Mouse (Mus musculus) G1E (cell line): Measurements from ENCODE around the gene Pla1a. TPM values are rescaled to one million over a fixed set of nuclear protein-coding genes. Genes with fewer than 3 reads are reported as not detected.
A peak's percentile ranks its signal among the peaks of the same experiment; 100 is the strongest.

Experiments
- ATAC-seq: 2 replicates; pipeline ENCODE4 v1.8.0; 2016; ENCODE audit warnings: mild to moderate bottlenecking; ENCODE audit not compliant: insufficient number of reproducible peaks, poor library complexity, low FRiP score, severe bottlenecking; ENCODE audit errors: extremely low read depth
- DNase-seq: peaks from one replicate; pipeline ENCODE4 v3.0.0; 2012; ENCODE audit warnings: low spot score
- H3K27me3 ChIP-seq: 2 replicates; pipeline ENCODE4 v1.6.1; 2012; ENCODE audit warnings: mild to moderate bottlenecking, low read length, inconsistent platforms; ENCODE audit not compliant: insufficient read depth
- H3K36me3 ChIP-seq: replicated peaks from 2 replicates; pipeline ENCODE3; 2012; ENCODE audit warnings: mild to moderate bottlenecking, inconsistent platforms
- H3K4me1 ChIP-seq: 2 replicates; pipeline ENCODE4 v1.6.1; 2012; ENCODE audit warnings: low read depth, low read length, inconsistent platforms, mixed read lengths; ENCODE audit not compliant: insufficient read depth
- H3K4me3 ChIP-seq: 2 replicates; pipeline ENCODE4 v1.5.1; 2012; ENCODE audit warnings: low read depth, mild to moderate bottlenecking, inconsistent platforms, low read length, moderate library complexity, mixed read lengths
- H3K9me3 ChIP-seq: replicated peaks from 2 replicates; pipeline ENCODE4 v1.6.1; 2012; ENCODE audit warnings: inconsistent platforms
- CTCF ChIP-seq: IDR thresholded peaks from 2 replicates; pipeline ENCODE4 v1.5.1; 2012; ENCODE audit warnings: low read depth, low read length, inconsistent platforms, mixed read lengths
- GATA1 ChIP-seq: IDR thresholded peaks from 2 replicates; pipeline ENCODE4 v1.6.1; 2012; ENCODE audit warnings: borderline replicate concordance, low read length, inconsistent platforms, mixed read lengths
- GATA2 ChIP-seq: IDR thresholded peaks from 2 replicates; pipeline ENCODE4 v1.6.1; 2012; ENCODE audit warnings: low read depth, low read length, inconsistent platforms, borderline replicate concordance
- POLR2AphosphoS5 ChIP-seq: IDR thresholded peaks from 2 replicates; pipeline ENCODE4 v1.6.1; 2012; ENCODE audit warnings: low read depth, low read length, inconsistent platforms; ENCODE audit not compliant: insufficient replicate concordance
- TAL1 ChIP-seq: conservative IDR thresholded peaks from 2 replicates; pipeline ENCODE4 v1.6.1; 2012; ENCODE audit warnings: low read depth, low read length, inconsistent platforms, mixed read lengths
- polyA plus RNA-seq: library from polyadenylated mRNA; stranded (reverse); fragments of >175 nt; gene quantifications from 2 replicates; pipeline ENCODE4 v1.2.3, GENCODE M21; 2012
- total RNA-seq, 2 experiments: library from RNA; stranded (forward) in 1 of 2; stranded (reverse) in 1 of 2; fragments of 200-1000 nt in 1 of 2; fragments of >200 nt in 1 of 2; fragmentation: Nextera tagmentation in 1 of 2; gene quantifications; 2 replicates each; pipeline ENCODE4 v1.2.3; 2014 to 2017

Pla1a gene
- total and polyA plus RNA-seq, 3 experiments = 0.16 to 1.7 TPM; not detected in 1

DNA sequence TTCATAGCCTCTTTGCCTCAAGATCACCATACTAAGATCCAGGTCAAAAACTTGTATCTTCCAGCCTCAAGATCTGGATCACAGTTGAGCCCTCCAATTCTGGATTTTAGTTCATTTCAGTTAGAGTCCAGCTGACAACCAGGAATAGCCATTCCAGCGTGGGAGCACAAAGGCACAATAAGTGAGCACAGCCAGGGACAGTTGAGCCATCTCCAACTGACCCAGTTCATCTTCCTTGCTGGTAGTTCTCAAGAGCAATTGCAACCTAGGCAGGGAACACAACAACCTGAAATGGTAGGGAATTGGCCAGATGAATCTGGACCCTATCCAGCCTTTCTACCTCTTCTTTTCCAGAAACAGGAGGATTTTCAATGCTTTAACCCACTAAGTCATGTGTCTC, 6.2 kb upstream of the Pla1a start:
- Histone ChIP-seq H3K27me3 (no peaks in the 10 kb centered on the region), H3K9me3 (no peaks in the 10 kb centered on the region), H3K36me3 (peaks cover 27% of the 10 kb centered on the region), H3K4me1 (peaks cover 28% of the 10 kb centered on the region), H3K4me3 (no peak overlapping the region)
- ATAC-seq = no peak
- no peak for DNase-seq
- no peak for TF ChIP-seq GATA2
- TF ChIP-seq GATA1 = no peak
- no peak for TF ChIP-seq POLR2AphosphoS5
- no peak for TF ChIP-seq CTCF
- no peak for TF ChIP-seq TAL1

DNA sequence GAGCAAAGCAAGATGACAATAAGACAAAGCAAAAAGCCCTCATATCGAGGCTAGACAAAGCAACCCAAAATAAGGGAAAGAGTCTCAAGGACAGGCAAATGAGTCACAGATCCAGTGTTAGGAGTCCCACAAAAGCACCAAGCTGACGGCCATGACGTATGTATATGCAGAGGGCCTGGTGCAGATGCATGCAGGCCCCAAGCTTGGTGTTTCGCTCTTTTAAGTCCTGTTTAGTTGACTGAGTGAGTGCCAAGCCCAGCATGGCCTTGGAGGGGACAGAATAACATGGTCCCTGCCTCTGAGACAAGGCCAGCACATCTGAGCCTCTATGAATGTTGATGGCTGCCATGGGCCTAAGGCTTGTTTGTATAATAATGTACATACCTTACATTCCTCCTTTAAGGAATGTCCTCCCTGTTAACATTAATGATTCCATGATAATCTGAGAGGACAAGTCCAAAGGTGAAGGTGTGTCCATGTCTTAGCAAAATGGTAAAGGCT, 1.4 kb upstream of the Pla1a start:
- Histone ChIP-seq H3K27me3 (no peaks in the 10 kb centered on the region), H3K9me3 (no peaks in the 10 kb centered on the region), H3K4me3 (no peak overlapping the region), H3K36me3 (no peaks in the 10 kb centered on the region), H3K4me1 (peaks cover 43% of the 10 kb centered on the region)
- no peak for ATAC-seq
- no peak for TF ChIP-seq CTCF
- no peak for TF ChIP-seq GATA2
- no peak for DNase-seq

DNA sequence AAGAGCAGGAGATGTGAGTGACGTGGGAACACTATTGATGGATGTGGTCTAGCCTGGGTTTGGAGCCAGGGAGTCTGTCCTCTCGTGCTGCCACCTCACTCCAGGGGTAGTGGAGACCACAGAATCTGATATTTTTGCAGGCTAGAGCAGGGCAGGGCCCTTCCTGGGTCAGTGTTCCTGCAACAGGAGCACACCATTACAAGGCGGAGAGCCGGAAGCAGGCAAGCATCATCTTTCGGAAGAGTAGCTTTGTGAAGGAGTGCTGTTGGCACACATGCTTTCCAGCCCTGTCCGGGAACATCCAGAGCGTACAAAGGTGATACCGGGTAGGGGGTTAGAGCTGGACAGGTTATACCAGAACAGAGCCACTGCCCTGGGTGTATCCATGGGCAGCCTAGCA, 569 bp upstream of the Pla1a start:
- Histone ChIP-seq H3K4me1 (peaks cover 43% of the 10 kb centered on the region), H3K27me3 (no peaks in the 10 kb centered on the region), H3K9me3 (no peaks in the 10 kb centered on the region), H3K36me3 (no peaks in the 10 kb centered on the region), H3K4me3 (no peak overlapping the region)
- TF ChIP-seq TAL1 (no peak), POLR2AphosphoS5 (no peak), CTCF (no peak), GATA2 (no peak), GATA1 (no peak)
- DNase-seq = no peak
- ATAC-seq = no peak

DNA sequence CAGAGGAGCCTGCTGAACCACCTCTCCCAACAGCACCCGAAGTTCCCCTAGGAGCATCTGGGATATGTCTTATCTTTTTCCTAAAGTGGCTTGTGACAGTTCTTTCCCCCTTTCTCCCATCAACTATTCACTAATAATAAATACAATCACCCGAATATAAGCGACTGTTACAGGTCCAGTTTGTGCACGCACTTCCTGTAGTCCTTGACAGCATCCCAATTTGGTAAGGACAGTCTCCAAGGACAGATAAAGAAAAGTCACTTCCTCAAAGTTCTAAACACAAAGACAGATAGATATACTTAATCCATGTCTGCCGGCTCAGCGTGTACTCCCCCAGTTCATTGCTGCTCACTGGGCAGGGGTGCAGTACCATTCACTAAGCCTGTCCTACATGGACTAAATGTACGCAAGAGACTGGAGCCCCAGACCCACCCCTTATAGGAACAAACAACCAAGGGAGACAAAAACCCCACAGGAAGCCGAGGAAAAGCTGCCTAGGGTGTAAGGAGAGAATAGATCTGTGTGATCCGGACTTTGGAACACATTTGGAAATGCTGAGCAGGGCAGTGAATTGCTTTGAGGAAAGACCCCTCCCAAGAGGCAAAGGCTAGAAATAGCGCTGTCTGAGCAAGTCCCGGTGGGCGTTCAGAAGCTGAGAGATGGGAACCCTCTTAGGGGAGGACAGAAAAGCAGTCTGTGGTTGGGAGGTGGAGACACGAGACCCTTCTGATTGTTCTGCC, 1.3 kb downstream of the Pla1a start:
- ATAC-seq = peak; percentile 45
- TF ChIP-seq GATA2 = no peak
- no peak for TF ChIP-seq GATA1
- no peak for TF ChIP-seq CTCF
- no peak for TF ChIP-seq POLR2AphosphoS5
- no peak for TF ChIP-seq TAL1
- no peak overlapping the region for H3K4me3 ChIP-seq

DNA sequence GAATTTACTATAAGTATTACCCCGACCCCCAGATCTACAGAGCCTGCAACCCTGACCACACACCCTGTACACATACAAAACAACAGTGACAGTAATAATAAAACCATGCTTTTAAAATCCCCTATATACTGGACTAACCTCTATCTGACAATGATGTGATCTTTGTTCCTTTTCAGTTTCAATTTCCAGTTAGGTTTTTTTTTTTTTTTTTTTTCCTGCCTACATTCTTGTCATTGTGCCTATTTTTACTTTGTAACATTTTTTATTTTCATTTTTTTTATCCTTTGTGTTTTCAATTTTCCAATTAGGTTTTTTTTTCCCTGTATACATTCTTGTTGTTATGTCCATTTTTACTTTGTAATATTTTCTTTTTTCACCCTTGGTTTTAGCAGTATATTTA, 7.1 kb downstream of the Pla1a start:
- no peaks in the 10 kb centered on the region for H3K27me3 ChIP-seq
- H3K4me3 ChIP-seq = no peak overlapping the region
- no peaks in the 10 kb centered on the region for H3K9me3 ChIP-seq
- ATAC-seq = no peak
- no peak for TF ChIP-seq POLR2AphosphoS5
- TF ChIP-seq TAL1 = no peak
- TF ChIP-seq CTCF = no peak
- no peak for TF ChIP-seq GATA2
- TF ChIP-seq GATA1 = no peak
- no peak for DNase-seq
- H3K4me1 ChIP-seq = peaks cover 12% of the 10 kb centered on the region
- H3K36me3 ChIP-seq = no peaks in the 10 kb centered on the region

More for the DNA sequence above, 1.3 kb downstream of the Pla1a start:
- no peak for DNase-seq
- peaks cover 40% of the 10 kb centered on the region for H3K4me1 ChIP-seq
- H3K9me3 ChIP-seq = no peaks in the 10 kb centered on the region
- H3K36me3 ChIP-seq = no peaks in the 10 kb centered on the region
- no peaks in the 10 kb centered on the region for H3K27me3 ChIP-seq

DNA sequence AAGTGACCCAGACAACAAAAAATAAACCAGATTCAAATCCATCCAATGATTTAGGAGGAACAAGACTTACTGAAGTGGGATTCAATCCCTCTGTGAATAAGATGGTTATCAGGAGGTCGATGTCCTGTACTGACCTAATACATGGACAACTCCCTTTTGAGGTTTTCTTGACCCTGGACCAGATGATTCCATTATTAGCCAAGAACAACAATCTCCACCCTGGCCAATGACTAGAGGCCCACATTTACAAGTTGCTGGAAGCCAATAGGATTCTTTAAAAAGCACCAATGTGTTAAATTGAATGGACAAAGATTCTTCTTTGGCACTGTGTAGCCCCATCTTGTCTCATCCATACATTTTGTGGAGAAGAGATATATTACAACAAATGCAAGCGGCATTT, 7.6 kb downstream of the Pla1a start:
- Histone ChIP-seq H3K9me3 (no peaks in the 10 kb centered on the region), H3K27me3 (no peaks in the 10 kb centered on the region), H3K36me3 (no peaks in the 10 kb centered on the region), H3K4me3 (no peak overlapping the region), H3K4me1 (peaks cover 9% of the 10 kb centered on the region)
- TF ChIP-seq TAL1 (no peak), GATA1 (no peak), GATA2 (no peak), CTCF (no peak), POLR2AphosphoS5 (no peak)
- DNase-seq (no peak), ATAC-seq (no peak)
